Mouse (Mus musculus): ENCODE data around the gene Gm10322.

Gene Gm10322

DNA sequence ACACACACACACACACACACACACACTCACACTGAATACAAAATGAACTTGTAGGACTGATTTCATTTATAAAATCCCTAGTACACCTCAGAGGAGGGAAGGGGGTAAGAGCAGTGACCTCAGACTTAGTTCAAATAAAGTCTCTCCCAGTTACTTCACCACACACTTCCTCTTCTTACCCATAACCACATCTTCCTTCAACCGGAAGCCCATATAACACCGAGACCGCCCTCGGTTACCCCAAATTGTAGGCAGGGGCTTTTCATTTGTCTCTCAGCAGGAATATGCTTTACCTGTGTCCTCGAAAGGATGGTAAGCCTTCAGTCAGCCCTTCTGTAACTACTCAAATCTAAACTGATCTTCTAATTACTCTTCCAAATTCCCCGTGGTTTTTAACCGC is 26.4 kb upstream of the Gm10322 start:
- CTCF ChIA-PET = interaction anchor here in 1 of 4 experiments (0.6 kb wide), 1 partner anchor 1747 kb away, joined by 3 read pairs; no protein-coding TSS in a partner anchor
- POLR2A ChIA-PET = interaction anchor here in 2 of 4 experiments (1.1 to 1.5 kb wide), 3 partner anchors 8 to 11 kb away, joined by 3 to 7 read pairs (median 3); no protein-coding TSS in a partner anchor

- CTCF ChIA-PET = no interaction called here
- POLR2A ChIA-PET = interaction anchor here in 2 of 4 experiments (1.1 to 1.5 kb wide), 4 partner anchors 9 to 25 kb away, joined by 3 to 7 read pairs (median 3); no protein-coding TSS in a partner anchor
Measured at GRCm38 (mm10) chr10:59589856-59590255, 26.0 kb upstream of the Gm10322 start.

DNA sequence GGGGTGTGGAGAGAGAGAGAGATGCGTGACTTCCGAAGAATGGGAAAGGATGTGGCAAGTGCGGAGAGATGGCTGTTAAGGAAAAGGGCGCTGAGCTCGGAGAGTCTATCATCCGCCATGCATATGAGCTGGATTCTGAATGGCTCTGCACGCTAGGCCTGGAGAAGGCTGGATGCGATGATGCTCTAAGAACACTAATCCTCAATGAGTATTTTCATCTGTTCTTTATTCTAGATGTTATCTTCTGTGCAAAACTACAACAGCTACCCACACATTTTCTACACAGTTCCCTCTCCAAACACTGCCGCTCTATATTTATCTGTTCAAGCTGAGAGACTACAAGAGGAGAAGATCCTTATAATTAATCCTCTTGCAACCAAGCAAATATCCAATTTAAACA is 25.3 kb upstream of the Gm10322 start:
- CTCF ChIA-PET = no interaction called here

GRCm38 (mm10) chr10:59593826-59594570 is 21.9 kb upstream of the Gm10322 start:
- POLR2A ChIA-PET = interaction anchor here in 3 of 4 experiments (0.5 to 1.8 kb wide), 21 partner anchors 8 to 336 kb away, joined by 3 to 11 read pairs (median 4); partner anchors contain the start of genes Gm10322 (in 2 of the 3) and Mcu (in 1 of the 3)
- CTCF ChIA-PET = interaction anchor here in 3 of 4 experiments (0.6 to 1.4 kb wide), 4 partner anchors 9 to 164 kb away, joined by 3 to 5 read pairs (median 4); no protein-coding TSS in a partner anchor

More for the DNA sequence above, 25.3 kb upstream of the Gm10322 start:
- POLR2A ChIA-PET = interaction anchor here in 2 of 4 experiments (0.7 to 1.5 kb wide), 6 partner anchors 8 to 24 kb away, joined by 3 to 7 read pairs (median 3); no protein-coding TSS in a partner anchor

GRCm38 (mm10) chr10:59600516-59600915 is 15.3 kb upstream of the Gm10322 start:
- POLR2A ChIA-PET = interaction anchor here in 1 of 4 experiments (1.4 kb wide), 1 partner anchor 12 kb away, joined by 5 read pairs; no protein-coding TSS in a partner anchor
- CTCF ChIA-PET = no interaction called here

DNA sequence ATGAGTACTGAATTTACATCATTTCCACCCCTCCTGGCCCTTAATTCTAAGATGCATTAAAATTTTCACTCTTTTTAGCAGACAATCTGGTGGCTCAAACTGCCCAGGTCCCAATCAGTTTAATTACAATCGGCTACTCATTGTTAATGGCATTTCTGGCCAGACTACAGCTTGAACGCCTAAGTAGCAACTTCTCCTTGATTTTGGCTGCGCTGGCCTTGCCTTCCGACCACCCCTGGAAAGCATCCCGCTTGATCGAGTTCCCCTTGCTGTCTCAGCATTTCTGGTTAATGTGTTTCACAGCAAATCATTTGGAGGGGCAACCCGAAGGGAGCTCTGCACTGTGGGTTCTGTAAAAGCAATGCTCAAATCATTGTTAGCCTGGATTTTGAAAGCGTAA is 13.8 kb upstream of the Gm10322 start:
- POLR2A ChIA-PET = interaction anchor here in 2 of 4 experiments (1.2 to 2.6 kb wide), 7 partner anchors 8 to 66 kb away, joined by 3 to 17 read pairs (median 4); partner anchors contain the start of gene Gm10322 (in 2 of the 2)
- CTCF ChIA-PET = interaction anchor here in 2 of 4 experiments (0.6 to 1.4 kb wide), 2 partner anchors 8 to 296 kb away, joined by 3 to 5 read pairs; no protein-coding TSS in a partner anchor

DNA sequence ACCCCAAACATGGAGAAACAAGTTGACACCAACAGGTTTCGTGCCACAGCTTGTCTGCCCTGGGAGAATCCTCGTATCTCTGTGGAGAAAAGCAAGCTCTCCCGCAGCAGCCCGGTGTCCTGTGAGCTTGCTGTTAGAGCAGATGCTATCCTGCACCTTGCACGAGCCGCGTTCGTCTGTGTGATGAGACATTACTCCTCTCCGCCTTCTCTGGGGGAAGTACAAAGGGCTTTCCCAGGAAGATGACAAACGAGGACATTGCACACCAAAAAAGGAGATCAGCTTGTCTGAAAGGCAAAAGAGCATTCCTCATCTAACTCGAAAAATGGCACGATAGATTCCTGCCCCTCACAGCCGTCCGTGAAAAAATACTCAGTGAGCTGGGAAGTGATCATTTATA is 13.0 kb upstream of the Gm10322 start:
- CTCF ChIA-PET = interaction anchor here in 3 of 4 experiments (0.6 to 1.4 kb wide), 3 partner anchors 9 to 1251 kb away, joined by 3 to 6 read pairs (median 5); no protein-coding TSS in a partner anchor
- POLR2A ChIA-PET = interaction anchor here in 2 of 4 experiments (0.7 to 2.6 kb wide), 7 partner anchors 9 to 141 kb away, joined by 3 to 17 read pairs (median 4); partner anchors contain the start of gene Gm10322 (in 2 of the 2)

DNA sequence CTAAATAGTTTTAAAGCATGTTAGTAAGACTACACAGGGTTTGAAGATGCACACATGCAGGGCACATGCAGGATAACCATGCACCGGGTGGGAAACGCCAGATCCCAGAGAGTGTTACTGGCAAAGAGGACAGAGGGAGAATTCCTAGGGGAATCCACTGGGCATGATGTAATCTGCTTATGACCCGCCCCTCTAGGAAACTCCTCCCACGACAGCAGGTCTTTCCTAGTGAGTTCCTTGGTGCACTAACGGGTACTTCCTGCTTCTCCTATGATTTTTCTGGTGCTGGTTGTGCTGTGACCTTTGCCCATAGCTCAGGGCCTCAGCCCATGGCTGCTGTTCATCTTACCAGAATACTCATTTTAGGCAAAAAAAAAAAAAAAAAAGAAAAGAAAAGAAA is 12.0 kb upstream of the Gm10322 start:
- POLR2A ChIA-PET = interaction anchor here in 3 of 4 experiments (0.6 to 2.6 kb wide), 5 partner anchors 10 to 133 kb away, joined by 3 to 17 read pairs (median 4); partner anchors contain the start of gene Gm10322 (in 1 of the 3)
- CTCF ChIA-PET = no interaction called here

DNA sequence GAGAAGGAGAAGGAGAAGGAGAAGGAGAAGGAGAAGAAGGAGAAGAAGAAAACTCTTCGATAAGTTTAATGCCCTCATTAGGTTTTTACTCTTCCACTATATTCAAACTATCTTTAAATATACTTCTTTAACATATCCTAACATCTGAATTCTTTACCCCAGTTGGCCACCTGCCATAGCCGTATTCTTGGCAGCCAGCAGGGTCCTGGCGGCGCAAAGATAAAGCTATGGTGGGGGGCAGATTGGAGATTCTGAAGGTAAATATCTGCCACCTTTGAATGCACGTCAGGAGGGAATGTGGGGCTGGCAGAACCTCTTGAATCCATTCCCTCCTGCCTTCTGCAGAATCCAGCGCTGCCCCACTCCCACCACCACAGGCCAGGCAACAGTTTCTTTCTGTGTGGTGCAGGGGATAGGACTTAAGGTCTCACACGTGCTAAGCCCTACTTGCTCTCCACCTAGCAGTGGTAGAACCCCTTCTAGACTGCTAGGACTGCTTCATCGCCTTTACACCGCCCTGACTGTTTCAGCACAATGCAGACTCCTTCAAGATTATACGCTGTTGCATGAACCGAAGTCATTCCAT is 10.9 kb upstream of the Gm10322 start:
- ChIA-PET POLR2A (interaction anchor here in 3 of 4 experiments (0.6 to 1.3 kb wide), 4 partner anchors 10 to 66 kb away, joined by 4 to 7 read pairs (median 4); no protein-coding TSS in a partner anchor), CTCF (interaction anchor here in 1 of 4 experiments (0.7 kb wide), 1 partner anchor 180 kb away, joined by 3 read pairs; no protein-coding TSS in a partner anchor)

DNA sequence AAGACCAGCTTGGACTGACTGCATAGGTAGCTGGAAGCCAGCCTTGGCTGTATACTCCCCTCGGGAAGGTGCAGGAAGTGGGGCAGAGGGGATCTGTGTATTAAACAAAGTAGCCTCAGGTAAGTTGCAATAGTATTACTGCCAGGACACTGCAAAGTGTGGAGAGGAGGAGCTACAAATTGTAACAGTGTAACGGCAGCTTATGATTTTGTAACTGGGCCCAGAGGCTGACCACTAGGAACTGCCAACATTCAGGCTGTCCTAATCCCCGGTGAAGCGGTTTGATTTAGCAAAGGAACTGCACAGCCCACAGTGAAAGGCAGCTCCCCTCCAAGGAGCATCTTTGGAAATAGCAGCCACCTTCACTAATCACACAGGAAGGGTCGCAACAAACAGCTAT is 2.6 kb upstream of the Gm10322 start:
- ChIA-PET CTCF (no interaction called here), POLR2A (interaction anchor here in 3 of 4 experiments (0.7 to 3.7 kb wide), 8 partner anchors 10 to 94 kb away, joined by 3 to 17 read pairs (median 3); no protein-coding TSS in a partner anchor)

GRCm38 (mm10) chr10:59614141-59614540 is 1.7 kb upstream of the Gm10322 start:
- ChIA-PET POLR2A (interaction anchor here (0.6 to 3.7 kb wide), 7 partner anchors 8 to 334 kb away, joined by 3 to 17 read pairs (median 3); no protein-coding TSS in a partner anchor), CTCF (no interaction called here)

DNA sequence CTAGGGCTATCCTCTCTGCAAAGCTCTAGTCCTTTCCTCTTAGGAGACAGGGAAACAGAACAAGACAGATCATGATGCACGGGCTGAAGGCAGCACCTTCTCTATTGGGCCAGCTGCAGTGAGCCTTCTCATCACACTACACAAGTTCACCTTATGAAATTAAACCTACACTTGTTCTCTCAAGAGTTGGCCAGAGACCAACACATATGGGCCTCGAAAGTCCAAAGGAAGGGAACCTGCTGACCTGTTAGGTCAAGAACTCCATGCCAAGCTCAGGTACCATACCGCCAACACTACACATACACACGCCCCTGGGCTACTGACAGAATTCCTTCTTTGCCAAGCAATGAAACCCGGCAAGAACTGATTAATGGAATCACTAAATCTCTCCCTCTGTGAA is 452 bp upstream of the Gm10322 start:
- POLR2A ChIA-PET = interaction anchor here (0.7 to 3.7 kb wide), 23 partner anchors 9 to 260 kb away, joined by 3 to 17 read pairs (median 4); no protein-coding TSS in a partner anchor
- CTCF ChIA-PET = interaction anchor here in 1 of 4 experiments (0.5 kb wide), 1 partner anchor 24 kb away, joined by 21 read pairs; no protein-coding TSS in a partner anchor

DNA sequence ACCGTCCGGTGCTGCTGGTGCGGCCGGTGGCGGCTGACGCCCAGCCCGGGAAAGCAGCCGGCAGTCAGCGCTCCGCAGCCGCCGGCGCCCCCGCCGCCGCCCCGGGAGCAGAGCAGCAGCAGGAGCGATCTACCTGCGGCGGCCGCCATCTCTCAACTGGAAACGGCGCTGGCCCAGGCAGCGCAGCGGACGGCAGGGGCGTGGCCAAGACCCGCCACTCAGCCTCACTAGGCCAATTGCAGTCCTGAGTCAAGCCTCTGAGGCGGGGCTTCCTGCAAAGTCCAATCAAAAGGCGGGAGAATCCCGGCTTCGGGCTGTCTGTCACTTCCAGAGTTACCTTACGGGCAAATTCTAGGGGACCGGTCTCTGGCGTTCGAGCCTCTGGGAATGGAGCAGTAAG is 659 bp downstream of the Gm10322 start, which contains the start of gene Mcu:
Gene Mcu (minus strand): TSS at position 171 of the 400 bp plus-strand sequence.
- POLR2A ChIA-PET = interaction anchor here in 2 of 4 experiments (0.6 to 2.0 kb wide), 12 partner anchors 9 to 198 kb away, joined by 3 to 5 read pairs (median 3); no protein-coding TSS in a partner anchor
- CTCF ChIA-PET = interaction anchor here in 1 of 4 experiments (0.6 kb wide), 1 partner anchor 115 kb away, joined by 3 read pairs; no protein-coding TSS in a partner anchor

- POLR2A ChIA-PET = interaction anchor here in 2 of 4 experiments (0.7 to 1.5 kb wide), 2 partner anchors 10 to 66 kb away, joined by 3 read pairs; no protein-coding TSS in a partner anchor
- CTCF ChIA-PET = interaction anchor here in 1 of 4 experiments (0.7 kb wide), 1 partner anchor 89 kb away, joined by 3 read pairs; no protein-coding TSS in a partner anchor
Measured at GRCm38 (mm10) chr10:59617776-59618175, 1.9 kb downstream of the Gm10322 start.

DNA sequence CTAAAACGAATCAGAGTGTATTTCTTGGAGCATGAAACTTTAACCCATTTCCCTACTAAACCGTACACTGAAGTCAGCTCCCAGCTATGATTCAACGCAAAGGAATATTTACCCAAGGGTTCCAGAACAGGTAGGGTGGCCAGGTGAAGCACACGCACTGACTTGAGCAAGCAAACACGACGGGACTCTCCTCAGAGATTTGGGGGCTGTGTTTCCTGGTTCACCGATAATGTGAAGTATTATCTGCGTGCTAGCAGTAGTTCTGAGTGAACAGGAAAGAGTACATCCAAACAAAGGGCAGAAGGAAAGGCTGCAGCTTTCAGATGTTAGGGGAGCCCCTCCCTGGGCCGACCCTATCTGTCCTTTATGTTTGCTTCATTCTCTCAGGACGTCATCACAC is 5.5 kb downstream of the Gm10322 start:
- ChIA-PET CTCF (no interaction called here), POLR2A (no interaction called here)

DNA sequence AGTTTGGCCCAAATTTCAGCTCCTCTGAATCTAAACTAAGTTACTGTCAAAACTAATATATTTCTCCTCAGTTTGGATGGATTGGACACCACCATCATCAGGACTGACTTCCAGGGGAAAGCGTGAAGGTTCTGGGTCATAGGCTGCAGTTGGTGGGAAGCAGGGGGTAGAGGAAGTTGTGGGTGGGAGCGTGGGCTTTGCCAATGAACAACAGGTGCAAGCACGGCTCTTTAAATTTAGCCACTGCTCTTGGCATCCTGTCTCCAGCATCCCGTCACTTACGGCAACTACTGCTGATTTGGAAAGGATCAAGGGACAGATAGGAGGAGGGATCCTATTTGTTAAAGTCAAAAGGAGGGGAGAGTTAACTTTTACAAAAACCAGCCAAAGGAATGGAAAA is 7.6 kb downstream of the Gm10322 start:
- ChIA-PET CTCF (interaction anchor here in 1 of 4 experiments (0.7 kb wide), 1 partner anchor 403 kb away, joined by 5 read pairs; no protein-coding TSS in a partner anchor), POLR2A (interaction anchor here in 1 of 4 experiments (1.1 kb wide), 1 partner anchor 10 kb away, joined by 4 read pairs; no protein-coding TSS in a partner anchor)

GRCm38 (mm10) chr10:59628641-59629505 is 13.0 kb downstream of the Gm10322 start:
- POLR2A ChIA-PET = interaction anchor here in 3 of 4 experiments (0.6 to 1.8 kb wide), 9 partner anchors 9 to 279 kb away, joined by 3 to 6 read pairs (median 4); partner anchors contain the start of gene Mcu (in 2 of the 3)
- CTCF ChIA-PET = interaction anchor here in 1 of 4 experiments (0.9 to 1.1 kb wide), 2 partner anchors 12 to 314 kb away, joined by 3 read pairs; no protein-coding TSS in a partner anchor

All from embryonic stem cell, embryonic (primary cell).